Mouse (Mus musculus) lung, postnatal 4 days (tissue): ENCODE results near the gene Treml2.
"Not testable (repeated sequence)": the region's sequence is repeated elsewhere in the genome, so short reads cannot be mapped to it uniquely, and the experiment has no call there.

Source experiments
- DNase-seq, 2 experiments: peaks; one replicate each; pipeline ENCODE4 v3.0.0; 2021

Treml2 gene

GRCm38 (mm10) chr17:48350681-48351193 lies 51.4 kb downstream of the Treml2 start:
- no peak for DNase-seq

DNA sequence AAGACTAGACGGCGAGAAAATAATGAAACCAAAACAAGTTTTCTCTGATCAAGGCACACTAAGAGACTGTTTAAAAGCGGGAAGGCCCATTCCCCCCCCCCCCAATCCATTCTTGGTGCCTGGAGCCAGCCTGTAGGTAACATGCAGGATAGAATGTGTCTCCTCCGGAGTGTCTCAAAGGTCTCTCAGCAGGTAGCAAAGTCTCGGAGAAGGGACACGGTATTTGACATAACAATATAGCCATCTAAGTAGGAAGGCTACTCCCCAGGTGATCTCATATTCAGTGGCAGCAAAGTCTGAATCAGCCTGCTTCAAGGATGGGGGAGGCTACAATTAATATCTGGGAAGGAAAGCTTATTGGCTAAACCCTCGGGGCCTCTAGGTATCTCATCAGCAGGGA lies 53.7 kb downstream of the Treml2 start:
- not testable (repeated sequence) for DNase-seq

GRCm38 (mm10) chr17:48355822-48356221 lies 56.5 kb downstream of the Treml2 start:
- no peak for DNase-seq

DNA sequence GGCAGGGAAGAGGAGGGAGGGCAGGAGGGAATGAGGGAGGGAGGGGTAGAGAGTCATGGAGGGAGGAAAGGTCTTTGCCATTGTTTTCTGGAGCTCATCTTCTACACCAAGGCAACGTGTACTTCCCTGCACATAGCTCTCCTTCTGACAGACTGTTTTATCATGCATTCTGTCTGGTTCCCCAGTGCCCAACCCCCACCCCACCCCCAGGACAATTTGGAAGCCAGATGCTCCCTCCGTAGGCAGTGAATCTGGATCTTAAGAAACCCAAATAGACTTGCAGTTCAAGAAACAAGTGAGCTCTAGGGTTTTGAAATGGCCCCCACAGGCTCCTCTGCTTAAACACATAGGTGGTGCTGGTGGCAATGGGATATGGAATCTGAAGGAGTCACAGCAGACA lies 58.6 kb downstream of the Treml2 start:
- DNase-seq, result no peak

- DNase-seq, result no peak
Observed at GRCm38 (mm10) chr17:48359616-48360015, 60.3 kb downstream of the Treml2 start, which contains the start of gene Treml1. TSS of gene Treml1 (plus strand) at chr17:48359916.

DNA sequence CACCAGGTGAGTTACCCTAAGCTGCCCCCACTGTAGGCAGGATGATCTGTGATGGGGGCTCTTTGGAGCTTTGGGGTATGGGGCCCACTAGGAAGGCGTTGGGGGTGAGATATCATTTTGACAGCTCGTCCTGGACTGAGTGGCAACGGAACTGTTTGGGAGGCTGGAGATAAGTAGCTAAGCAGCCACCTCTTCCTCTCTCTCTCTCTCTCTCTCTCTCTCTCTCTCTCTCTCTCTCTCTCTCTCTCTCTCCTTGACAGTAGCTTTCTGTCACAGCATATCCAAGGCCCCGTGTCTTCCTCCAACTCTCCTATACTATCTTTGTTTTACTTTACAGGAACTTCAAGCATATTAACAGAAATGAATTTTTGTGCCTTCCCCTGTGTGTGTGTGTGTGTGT lies 61.2 kb downstream of the Treml2 start:
- no peak for DNase-seq
